Mouse (Mus musculus) spleen, adult 2 months (tissue): ENCODE data around the gene Crybg3. TPM values are rescaled to one million over a fixed set of nuclear protein-coding genes. Genes with fewer than 3 reads are reported as not detected.

Source experiments
- DNase-seq, 2 experiments: peaks; one replicate each; pipeline versions ENCODE4 v3.0.0 to v3.0.0-alpha.2; 2012 to 2021; ENCODE audit warnings: low spot score in 2 of 2, low read depth in 1 of 2
- H3K27ac ChIP-seq: fragments of 200-500 bp; 2 replicates; pipeline ENCODE4 v1.5.1; 2012; ENCODE audit warnings: low read length, inconsistent platforms; ENCODE audit not compliant: insufficient read depth
- H3K27me3 ChIP-seq: fragments of 200-500 bp; 2 replicates; pipeline ENCODE4 v1.6.1; 2012; ENCODE audit warnings: mild to moderate bottlenecking, moderate library complexity, low read length, inconsistent platforms; ENCODE audit not compliant: control insufficient read depth, insufficient read depth
- H3K36me3 ChIP-seq: fragments of 200-500 bp; 2 replicates; pipeline ENCODE4 v1.6.1; 2012; ENCODE audit warnings: mild to moderate bottlenecking, low read length, inconsistent platforms; ENCODE audit not compliant: control insufficient read depth, insufficient read depth
- H3K4me1 ChIP-seq: fragments of 200-500 bp; 2 replicates; pipeline ENCODE4 v1.6.1; 2011; ENCODE audit warnings: inconsistent platforms; ENCODE audit not compliant: control insufficient read depth, insufficient read depth, insufficient read length
- H3K4me3 ChIP-seq: fragments of 200-500 bp; 2 replicates; pipeline ENCODE4 v1.5.1; 2011; ENCODE audit warnings: mild to moderate bottlenecking, inconsistent platforms; ENCODE audit not compliant: insufficient read depth, insufficient read length; ENCODE audit errors: extremely low read depth
- CTCF ChIP-seq: fragments of 200-500 bp; IDR thresholded peaks from 2 replicates; pipeline ENCODE4 v1.5.1; 2011; ENCODE audit warnings: mild to moderate bottlenecking, inconsistent platforms; ENCODE audit not compliant: insufficient read depth, insufficient read length, insufficient replicate concordance; ENCODE audit errors: extremely low read depth
- POLR2A ChIP-seq: fragments of 200-500 bp; IDR thresholded peaks from 2 replicates; pipeline ENCODE4 v1.6.1; 2011; ENCODE audit warnings: low read depth, low read length, inconsistent platforms
- WGBS: fragments of 180-500 bp; shearing (Covaris S2); methylation state at CpG from one replicate; pipeline ENCODE4 v1.1.7; 2018; 5-methylcytosine and 5-hydroxymethylcytosine counted together
- polyA plus RNA-seq: library from polyadenylated mRNA; depleted of rRNA; stranded (reverse); fragments of >200 nt; gene quantifications from 2 replicates; pipeline ENCODE4 v1.2.3, GENCODE M21; 2012; rRNA removed

The Crybg3 gene
- 1.1 and 2.6 TPM in 2 replicates for polyA plus RNA-seq

- Histone ChIP-seq H3K27me3 (no peaks in the 10 kb centered on the region; the same call in 1 of the 2 replicates), H3K27ac (peak within 1 kb of the TSS; percentile 70), H3K4me3 (peak within 1 kb of the TSS; percentile 72), H3K4me1 (peaks cover 7% of the 10 kb centered on the region; the same call in 1 of the 2 replicates), H3K36me3 (no peaks in the 10 kb centered on the region)
- under 1% methylated on average over 88 of the region's 90 CpGs for WGBS
- peak; percentile 47 to 53 for DNase-seq
- TF ChIP-seq CTCF = no peak
Measured at GRCm38 (mm10) chr16:59600311-59601251, at the start of gene Crybg3. TSS of gene Crybg3 (minus strand) at chr16:59600979.

GRCm38 (mm10) chr16:59643766-59644165 is 43.0 kb upstream of the Crybg3 start:
- WGBS = 90% methylated on average over 2 of the region's 2 CpGs
- no peak for DNase-seq
- TF ChIP-seq POLR2A = no peak
- TF ChIP-seq CTCF = no peak
- Histone ChIP-seq H3K4me1 (no peaks in the 10 kb centered on the region; the same call in 1 of the 2 replicates), H3K27ac (no peak overlapping the region), H3K36me3 (no peaks in the 10 kb centered on the region), H3K27me3 (no peaks in the 10 kb centered on the region), H3K4me3 (no peak overlapping the region)

- no peak overlapping the region for H3K27ac ChIP-seq
Measured at GRCm38 (mm10) chr16:59639985-59640384, 39.2 kb upstream of the Crybg3 start.

GRCm38 (mm10) chr16:59639102-59639691 is 38.4 kb upstream of the Crybg3 start, which contains the start of gene Arl6:
TSS of gene Arl6 (minus strand) at chr16:59639391.
- under 1% methylated on average over 46 of the region's 46 CpGs for WGBS
- Histone ChIP-seq H3K4me1 (no peaks in the 10 kb centered on the region; the same call in 1 of the 2 replicates), H3K27ac (peak within 1 kb of the TSS; percentile 91), H3K36me3 (no peaks in the 10 kb centered on the region), H3K4me3 (peak within 1 kb of the TSS; percentile 82), H3K27me3 (no peaks in the 10 kb centered on the region; the same call in 1 of the 2 replicates)
- DNase-seq = peak; percentile 81 to 92
- TF ChIP-seq CTCF = no peak
- TF ChIP-seq POLR2A = no peak

More at GRCm38 (mm10) chr16:59639985-59640384, 39.2 kb upstream of the Crybg3 start:
- no peak for TF ChIP-seq CTCF
- no peak for TF ChIP-seq POLR2A
- Histone ChIP-seq H3K36me3 (no peaks in the 10 kb centered on the region), H3K4me3 (no peak overlapping the region), H3K27me3 (no peaks in the 10 kb centered on the region; the same call in 1 of the 2 replicates), H3K4me1 (no peaks in the 10 kb centered on the region; the same call in 1 of the 2 replicates)
- no peak for DNase-seq
- WGBS = 95% methylated on average over 3 of the region's 3 CpGs

- no peak for DNase-seq
- 87% methylated on average over 2 of the region's 2 CpGs for WGBS
- no peaks in the 10 kb centered on the region for H3K36me3 ChIP-seq
Measured at GRCm38 (mm10) chr16:59634598-59634997, 33.8 kb upstream of the Crybg3 start.

GRCm38 (mm10) chr16:59621554-59621953 is 20.8 kb upstream of the Crybg3 start:
- H3K4me1 ChIP-seq = peaks cover 2% of the 10 kb centered on the region; the same call in 1 of the 2 replicates
- H3K27ac ChIP-seq = no peak overlapping the region
- no peaks in the 10 kb centered on the region for H3K36me3 ChIP-seq
- no peaks in the 10 kb centered on the region for H3K27me3 ChIP-seq
- no peak for DNase-seq
- H3K4me3 ChIP-seq = no peak overlapping the region
- 91% methylated on average over 2 of the region's 2 CpGs for whole genome bisulfite sequencing
- no peak for TF ChIP-seq POLR2A
- no peak for TF ChIP-seq CTCF

More at GRCm38 (mm10) chr16:59634598-59634997, 33.8 kb upstream of the Crybg3 start:
- H3K4me1 ChIP-seq = no peaks in the 10 kb centered on the region; the same call in 1 of the 2 replicates
- H3K27me3 ChIP-seq = no peaks in the 10 kb centered on the region; the same call in 1 of the 2 replicates
- no peak overlapping the region for H3K27ac ChIP-seq
- no peak overlapping the region for H3K4me3 ChIP-seq
- TF ChIP-seq POLR2A (no peak), CTCF (no peak)
